Mouse (Mus musculus): ENCODE results near the gene Igf1r.
"Not testable (repeated sequence)": the region's sequence is repeated elsewhere in the genome, so short reads cannot be mapped to it uniquely, and the experiment has no call there.

The Igf1r gene

DNA sequence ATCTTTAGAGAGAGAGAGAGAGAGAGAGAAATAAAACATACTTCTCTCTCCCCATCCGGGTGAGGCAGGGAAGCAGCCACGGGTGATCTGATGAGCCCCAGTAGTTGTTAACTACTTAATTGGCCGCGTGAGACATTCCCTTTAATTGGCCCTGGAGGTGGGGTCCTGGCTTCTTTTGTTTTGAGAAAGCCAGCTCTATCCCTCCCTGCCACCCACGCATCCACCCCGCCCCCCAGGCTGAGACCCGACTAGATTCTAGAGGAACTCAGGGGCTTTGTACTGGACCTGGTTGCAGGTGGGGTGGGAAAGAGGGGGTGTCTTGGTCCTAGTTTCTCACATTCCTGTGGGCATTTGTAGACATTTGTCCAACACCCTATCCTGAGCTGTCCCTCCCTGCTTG, 312.8 kb downstream of the Igf1r start:
- DNase-seq (ENCODE audit: low read depth, low spot score): no peak

DNA sequence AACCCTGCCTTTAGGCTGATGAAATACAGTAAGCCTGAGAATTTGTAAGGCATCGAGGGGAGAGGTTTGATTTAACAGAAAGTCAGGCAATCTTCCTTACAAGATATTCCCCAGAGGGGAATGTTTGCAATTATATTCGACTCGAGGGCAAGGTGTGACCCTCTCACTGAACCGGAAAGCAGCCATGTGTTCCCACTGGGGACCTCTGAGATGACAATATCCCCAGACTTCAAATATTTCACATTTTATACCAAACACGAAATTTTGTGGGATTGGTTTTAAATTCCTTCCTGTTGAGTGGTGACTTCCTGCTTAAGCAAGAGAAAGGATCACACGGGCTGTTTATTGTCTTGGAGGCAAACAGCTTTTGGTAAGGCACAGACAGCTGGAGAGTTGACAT, 314.1 kb downstream of the Igf1r start:
- DNase-seq (ENCODE audit: low read depth, low spot score): no peak

DNA sequence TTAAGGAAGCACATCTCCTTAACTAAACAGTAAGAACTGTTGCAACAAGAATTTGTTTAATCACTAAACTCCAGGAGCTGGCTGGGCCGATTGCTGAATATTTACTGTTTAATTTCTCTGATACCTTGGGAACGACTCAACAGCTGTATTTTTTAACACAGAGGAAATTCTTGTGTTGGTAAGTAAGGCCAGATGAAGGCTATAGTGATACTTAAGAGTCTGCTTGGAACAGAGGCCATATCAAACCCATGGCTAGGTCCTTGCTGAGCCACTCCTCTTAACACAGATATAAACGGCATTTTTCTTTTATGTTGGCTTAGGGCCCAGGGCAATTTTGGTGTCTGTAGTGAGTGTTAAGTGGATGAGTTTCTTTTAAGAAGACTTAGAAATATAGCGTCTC, 317.9 kb downstream of the Igf1r start:
- DNase-seq (ENCODE audit: low read depth, low spot score): no peak

DNA sequence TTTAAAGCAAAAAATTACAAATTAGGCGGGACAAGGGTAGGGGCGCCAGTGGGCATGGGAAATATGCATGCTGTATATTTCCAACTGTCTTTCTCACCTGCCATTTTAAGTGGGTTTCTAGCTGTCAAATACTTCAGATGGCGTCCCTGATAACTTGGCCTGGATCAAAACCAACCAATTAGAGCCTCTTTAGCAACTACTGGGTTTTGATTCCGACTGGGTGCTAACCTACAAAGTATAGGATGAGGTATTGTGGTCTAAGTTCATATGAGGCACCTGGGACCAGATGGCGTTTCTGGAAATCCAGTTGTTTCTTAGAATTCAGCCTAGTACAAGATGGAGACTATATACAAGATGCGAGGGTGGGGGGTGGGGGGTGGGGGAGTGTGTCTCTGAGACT, 319.2 kb downstream of the Igf1r start:
- peak; percentile 57 for DNase-seq (ENCODE audit: low read depth, low spot score)

DNA sequence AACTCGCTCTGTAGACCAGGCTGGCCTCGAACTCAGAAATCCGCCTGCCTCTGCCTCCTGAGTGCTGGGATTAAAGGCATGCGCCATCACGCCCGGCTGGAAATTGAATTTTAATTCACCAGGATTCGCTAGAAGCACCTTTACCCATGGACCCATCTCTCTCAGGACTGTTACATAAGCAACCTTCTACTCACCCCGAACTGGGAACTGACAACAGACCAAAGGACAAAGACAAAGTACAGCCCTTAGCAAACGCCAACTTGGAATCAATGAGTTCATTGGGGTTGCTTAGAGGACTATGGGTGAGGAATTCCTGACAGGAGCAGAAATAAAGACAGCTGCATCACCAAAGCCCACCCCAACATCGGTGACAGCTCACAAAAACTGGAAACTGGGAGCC, 320.0 kb downstream of the Igf1r start:
- no peak for DNase-seq (ENCODE audit: low read depth, low spot score)

DNA sequence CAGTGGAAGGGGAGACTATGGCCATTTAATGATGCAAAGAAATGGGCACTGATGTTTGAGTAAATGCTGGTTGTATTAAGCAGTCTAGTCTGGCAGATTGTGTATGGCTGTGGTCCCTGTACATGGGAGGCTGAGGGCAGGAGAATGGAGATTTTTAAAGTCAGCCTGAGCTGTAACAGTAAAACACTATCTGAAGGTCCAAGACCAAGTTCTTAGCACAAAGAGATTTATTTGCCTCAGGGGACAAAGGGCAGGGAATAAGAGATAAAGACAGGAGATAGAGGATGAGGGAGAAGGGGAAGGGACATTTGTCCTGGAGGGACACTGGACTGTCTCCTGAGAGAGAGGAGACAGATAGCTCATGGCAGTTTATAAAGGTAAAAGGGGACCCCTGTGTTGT, 320.9 kb downstream of the Igf1r start, which contains the start of gene Fam169b:
Fam169b (plus strand) TSS at position 325 of the 400 bp plus-strand sequence.
- DNase-seq (ENCODE audit: low read depth, low spot score): no peak

DNA sequence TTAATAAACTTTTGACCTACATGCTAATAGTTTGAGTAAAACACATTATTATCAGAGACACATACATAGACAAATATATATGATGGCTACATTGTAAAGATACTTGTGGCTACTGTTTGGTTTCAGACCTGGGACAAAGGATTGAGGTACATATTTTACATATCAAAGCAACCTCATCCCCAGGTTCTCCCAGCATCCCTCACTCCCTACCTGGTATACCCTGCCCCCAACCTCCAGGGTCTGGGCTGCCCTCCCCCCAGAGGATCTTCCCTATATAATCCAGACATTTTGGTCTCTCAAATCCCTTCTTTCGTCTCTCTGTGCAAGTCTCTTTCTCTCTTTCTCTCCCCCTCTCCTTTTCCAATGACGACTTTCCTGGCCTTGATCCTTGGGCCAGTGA, 321.6 kb downstream of the Igf1r start:
- DNase-seq (ENCODE audit: low read depth, low spot score): no peak

DNA sequence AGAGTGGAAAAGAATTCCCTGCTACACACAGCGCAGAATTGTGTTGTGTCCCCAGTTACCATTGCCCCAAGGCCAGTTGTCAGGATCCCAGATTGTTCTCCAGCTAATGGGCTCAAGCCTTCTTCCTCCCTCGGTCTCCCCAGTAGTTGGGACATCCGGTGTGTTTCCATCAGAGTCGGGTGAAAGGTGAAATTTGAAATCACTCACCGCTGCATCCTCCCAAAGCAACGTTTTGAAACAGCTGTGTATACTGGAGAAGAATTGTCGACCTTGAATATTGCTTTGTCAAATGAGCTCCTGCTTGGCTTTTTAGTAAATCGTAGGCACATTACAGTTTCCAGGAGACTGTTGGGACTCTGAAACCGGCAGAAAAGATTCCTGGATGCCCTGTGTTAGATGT, 322.3 kb downstream of the Igf1r start:
- peak; percentile 32 for DNase-seq (ENCODE audit: low read depth, low spot score)

DNA sequence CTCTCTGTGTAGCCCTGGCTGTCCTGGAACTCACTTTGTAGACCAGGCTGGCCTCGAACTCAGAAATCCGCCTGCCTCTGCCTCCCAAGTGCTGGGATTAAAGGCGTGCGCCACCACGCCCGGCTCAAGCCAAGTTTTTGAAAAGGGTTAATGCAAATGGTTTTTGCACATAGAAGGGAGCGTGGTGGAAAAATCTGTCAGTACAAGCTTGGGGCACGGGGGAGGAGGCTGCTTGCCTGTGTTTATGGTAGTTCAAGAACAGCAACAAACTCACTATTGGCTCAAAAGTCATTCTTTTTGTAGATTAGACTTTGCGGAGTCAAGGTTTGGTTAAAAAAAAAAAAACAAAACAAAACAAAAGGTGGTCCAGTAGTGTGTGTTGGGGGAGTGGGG, 322.8 kb downstream of the Igf1r start:
- DNase-seq (ENCODE audit: low read depth, low spot score): not testable (repeated sequence)

DNA sequence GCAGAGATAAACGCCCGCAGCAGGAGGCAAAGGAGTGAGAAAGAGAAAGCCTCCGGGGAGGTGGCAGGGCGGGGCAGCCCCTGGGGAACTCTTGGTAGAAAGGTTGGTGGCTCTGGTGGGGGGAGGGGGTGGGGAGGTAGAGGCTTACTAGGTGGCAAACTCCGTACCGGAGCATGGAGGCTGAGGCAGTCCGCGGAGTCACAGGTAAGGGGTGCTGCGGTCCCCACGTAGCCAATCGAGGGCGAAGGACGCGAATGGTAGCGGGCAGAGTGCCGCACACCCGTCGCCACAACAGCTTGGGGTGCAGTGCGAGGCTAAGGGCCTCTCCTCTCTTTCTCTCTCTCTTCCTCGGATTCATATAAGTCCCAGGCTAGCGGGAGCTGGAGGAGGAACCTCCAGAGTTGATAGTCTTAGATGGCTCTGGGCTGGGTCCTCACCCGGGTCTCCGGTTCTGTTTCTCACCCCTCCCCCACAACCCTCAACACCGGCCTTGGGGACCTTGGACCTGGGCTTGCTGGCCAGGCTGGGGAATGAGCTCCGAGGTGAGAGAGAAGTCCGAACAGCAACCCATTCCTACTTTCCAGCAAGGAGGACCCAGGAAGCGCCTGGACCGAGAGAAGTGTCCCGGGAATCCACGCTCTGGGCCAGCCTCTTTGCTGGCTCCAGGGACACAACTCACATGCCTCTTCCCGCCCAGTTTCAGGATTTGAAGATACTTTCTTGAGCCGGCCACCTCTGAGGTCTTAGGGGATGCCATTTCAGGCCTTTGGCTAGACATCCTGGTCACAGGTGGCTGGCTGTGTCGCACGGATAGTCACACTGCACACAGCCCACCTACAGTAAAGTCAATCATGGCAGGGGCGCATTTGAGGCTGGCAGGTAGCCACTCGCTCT, 323.5 kb downstream of the Igf1r start:
- peak; percentile 90 for DNase-seq (ENCODE audit: low read depth, low spot score)

DNA sequence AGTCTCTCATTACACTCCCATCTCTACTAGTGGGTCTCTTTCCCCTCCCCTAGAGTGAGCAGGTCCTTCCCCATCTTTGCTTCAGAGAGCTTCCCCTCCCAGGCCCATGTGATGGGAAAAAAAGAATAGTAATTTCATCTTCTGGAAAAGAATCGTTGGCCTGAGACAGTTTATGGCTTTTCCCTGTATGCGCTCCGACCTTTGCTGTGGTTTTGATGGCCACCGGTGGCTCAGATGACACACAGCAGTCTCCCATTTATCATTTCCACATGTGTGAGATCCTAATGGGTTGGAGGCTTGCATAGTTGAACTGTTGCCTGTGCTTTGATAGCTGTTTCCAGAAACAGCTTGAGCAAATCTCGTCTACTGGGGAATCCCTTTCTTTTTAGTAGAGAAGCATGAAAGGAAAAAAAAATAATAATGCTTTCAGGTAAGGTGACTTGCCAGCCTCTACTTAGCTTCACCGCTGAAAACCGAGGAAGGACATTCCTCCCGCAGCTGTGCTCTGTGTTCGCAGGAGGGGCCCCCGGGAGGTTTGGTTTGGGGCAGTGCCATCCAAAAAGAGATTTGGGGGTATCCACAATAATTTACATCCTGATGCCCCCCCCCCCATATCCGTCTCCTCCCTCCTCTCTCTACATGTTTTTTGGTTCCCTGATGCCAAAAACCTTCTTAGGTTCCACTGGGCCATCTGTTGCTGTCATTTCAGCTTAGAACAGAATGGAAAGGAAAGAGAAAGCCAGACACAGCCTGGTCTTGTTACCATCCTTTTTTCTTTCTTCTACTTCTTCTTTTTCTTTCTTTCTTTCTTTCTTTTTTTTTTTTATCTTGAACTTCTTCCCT, 324.6 kb downstream of the Igf1r start:
- DNase-seq (ENCODE audit: low read depth, low spot score): peak; percentile 63

DNA sequence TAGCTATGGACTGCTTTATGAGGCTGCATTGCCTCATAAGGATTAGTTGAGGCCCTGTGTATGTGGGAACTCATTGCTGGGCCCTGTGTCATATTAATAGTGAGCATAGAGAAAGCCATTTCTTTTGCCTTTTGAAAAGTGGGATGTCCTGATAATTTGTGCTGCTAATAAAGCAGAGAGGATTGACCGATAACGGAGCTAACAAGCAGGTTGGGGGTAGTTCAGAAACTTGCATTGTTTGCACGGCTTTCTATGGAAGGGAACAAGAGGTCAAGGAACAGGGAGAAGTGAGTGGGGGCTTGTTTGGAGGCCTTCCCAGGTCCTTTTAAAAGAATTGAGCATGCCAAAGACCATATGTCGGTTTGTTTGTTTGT, 325.3 kb downstream of the Igf1r start:
- no peak for DNase-seq (ENCODE audit: low read depth, low spot score)

DNA sequence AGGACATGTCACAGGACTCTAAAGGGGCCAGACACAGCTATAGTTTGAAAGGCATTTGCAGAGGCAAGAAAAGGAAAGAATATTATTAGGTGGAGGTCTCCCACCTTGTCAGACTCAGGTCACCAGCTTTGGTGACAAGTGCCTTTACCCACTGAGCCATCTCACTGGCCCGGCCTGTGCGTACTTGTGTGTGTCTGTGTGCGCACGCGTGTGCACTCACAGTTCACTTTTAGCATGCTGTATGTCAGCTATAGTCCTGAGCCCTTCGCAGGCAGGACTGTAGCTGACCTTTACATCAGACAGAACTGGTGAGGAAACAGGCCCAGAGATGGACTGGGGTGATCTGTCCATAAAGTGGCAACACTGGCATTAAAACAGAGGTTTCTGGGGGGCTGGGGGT, 325.8 kb downstream of the Igf1r start:
- peak; percentile 36 for DNase-seq (ENCODE audit: low read depth, low spot score)

DNA sequence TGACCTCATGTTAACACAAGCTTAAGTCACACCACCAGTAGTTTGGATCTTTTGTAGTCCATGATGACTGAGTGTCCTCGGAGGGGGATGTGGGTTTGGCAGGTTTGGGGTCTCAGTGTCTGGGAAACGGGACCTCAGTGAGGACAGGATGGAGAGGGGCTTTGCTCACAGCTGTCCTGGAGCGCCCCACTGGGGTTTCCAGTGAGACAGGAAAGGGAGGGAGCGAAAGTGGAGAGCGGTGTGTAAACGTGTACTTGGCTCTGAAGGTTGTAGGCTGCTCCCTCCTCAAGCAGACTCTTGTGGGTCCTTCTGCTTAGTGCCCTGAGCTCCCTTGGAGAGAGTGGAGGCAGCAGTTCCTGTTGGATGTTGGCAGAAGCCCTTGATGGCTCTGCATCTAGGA, 326.3 kb downstream of the Igf1r start:
- DNase-seq (ENCODE audit: low read depth, low spot score): peak; percentile 63

DNA sequence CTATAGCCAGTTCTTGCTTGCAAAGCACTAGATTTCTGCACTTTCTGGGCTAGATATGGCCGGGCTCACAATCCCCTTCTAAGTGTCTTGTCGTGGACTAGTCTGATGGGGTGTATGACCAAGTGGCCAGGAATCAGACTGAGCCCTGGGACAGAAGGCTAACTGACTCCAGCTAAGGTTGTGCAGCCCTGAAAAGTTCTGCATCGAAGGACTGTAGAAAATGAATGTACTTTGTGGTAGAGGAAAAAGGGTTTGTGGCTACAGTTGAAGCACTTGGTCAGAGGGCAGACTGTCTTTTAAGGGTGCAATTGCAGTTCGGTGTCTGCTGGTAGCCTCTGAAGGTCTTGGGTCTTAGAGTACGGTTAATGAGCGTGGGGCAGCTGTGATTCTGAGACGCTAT, 326.9 kb downstream of the Igf1r start:
- DNase-seq (ENCODE audit: low read depth, low spot score): peak; percentile 31

DNA sequence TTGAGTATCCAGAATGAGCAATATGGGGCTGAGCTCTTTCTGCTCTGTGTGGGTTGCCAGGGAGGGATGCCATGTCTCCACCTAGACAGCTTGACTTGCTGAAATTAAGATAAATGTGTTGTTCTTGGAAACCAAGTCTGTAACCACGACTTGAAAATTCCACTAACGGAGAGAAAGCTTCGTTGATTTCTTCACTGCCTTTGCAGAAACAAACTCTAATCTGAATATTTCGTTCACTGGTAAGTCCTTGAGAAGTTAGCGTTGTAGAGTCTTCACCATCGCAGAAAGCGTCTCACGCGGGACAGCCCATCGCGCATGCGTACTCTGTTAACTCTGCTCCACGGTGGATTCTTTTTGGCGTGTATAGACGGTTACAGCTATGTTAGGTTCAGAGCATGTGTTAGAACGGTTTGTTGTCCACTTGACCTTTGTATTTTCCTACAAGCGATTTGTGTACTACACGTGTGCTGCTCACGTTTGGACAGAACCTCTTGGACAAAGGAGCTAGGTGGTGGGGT, 327.8 kb downstream of the Igf1r start:
- DNase-seq (ENCODE audit: low read depth, low spot score): peak; percentile 77

DNA sequence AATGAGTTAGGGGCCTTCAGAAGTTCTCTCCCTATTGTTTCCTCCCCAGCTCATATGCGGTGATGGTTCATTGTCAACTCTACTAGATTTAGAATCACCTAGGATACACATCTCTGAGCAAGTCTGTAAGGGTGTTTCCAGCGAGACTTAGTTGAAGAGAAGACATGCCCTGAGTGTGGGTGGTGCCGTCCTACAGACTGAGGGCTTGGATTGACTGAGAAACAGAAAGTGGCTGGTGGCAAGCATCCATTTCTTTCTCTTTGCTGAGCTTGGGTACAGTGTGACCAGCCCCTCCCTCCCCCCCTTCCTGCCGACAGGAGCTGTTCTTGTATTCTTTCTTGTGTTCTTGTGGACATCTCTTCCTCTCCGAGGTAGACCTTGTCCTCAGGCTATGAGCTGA, 328.7 kb downstream of the Igf1r start:
- peak; percentile 86 for DNase-seq (ENCODE audit: low read depth, low spot score)

DNA sequence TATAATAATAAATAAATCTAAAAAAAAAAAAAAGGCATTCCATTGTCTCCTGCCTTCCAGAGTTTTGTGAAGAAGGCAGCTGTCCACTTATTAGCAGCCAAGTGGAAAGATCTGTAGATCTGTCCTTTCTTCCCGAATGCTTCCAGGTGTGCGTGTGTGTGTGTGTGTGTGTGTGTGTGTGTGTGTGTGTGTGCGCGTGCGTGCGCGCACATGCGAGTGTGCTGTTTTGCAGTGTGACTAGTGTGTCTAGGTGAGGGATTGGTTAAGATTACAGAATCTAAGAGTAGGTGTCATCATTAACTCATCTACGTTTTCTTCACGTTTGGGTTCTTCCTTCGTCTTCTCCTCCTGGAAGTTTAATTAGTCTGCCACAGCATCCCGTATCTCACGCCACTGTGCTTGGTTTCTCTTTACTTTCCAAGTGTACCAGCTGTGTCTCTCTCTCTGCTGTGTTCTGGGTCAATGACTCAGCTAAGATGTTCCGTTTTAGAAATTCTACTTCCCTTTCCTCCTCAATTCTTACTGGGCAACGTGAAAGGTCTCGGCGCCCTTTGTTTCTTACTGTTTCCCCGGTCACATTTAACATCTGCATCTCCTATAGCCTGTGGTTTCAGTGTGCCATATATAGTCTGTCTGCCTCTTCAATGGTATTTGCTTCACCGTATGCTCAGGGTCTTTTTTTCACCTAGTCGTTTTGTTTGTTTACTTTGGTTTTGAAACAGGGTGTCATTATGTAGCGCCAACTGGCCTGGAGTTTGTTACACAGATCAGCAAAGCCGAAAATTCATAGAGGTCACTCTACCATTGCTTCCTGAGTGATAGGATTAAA, 329.9 kb downstream of the Igf1r start:
- DNase-seq (ENCODE audit: low read depth, low spot score): peak; percentile 80

DNA sequence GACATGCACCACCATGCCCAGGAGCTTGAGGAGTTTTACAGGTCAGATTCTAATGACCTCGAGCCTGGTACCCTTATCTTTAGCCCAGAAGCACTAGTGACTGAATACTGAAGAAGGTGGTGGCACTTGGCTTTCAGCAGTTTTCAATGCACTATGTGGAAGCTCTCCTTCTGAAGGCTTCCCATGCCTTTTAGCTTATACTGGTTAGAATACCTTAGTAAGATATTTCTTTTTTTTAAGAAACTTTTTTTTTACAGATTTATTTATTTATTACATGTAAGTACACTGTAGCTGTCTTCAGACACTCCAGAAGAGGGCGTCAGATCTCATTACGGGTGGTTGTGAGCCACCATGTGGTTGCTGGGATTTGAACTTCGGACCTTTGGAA, 330.5 kb downstream of the Igf1r start:
- DNase-seq (ENCODE audit: low read depth, low spot score): not testable (repeated sequence)
